Mouse (Mus musculus): ENCODE measurements around the gene Flii.

DNA sequence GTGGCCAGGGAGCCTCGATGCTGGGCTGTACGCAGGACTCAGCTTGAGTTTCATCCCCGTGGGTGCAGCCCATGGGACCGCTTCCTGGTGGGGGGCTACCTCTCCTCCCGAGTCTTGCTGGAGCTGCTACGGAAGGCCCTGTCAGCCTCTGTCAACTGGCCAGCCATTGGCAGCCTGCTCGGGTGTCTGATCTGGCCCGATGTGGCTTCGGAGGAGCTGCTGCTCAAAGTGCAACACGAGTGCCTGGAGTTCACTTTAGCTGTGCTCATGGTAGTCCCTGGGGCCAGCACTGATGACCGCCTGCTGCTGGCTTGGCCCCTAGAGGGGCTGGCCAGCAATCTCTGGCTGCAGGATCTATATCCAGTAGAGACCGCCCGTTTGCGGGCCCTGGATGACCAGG, 4.2 kb upstream of the Flii start:
- TF ChIP-seq CTCF (conservative IDR thresholded peaks at IDR 0.05; ENCODE audit: low read length) (no peak), POU5F1 (IDR thresholded peaks at IDR 0.05; ENCODE audit: borderline replicate concordance, low read length) (no peak)

Measured in E14TG2a.4 (cell line).